Mouse (Mus musculus): ENCODE results near the gene Trim14.
A peak's percentile ranks its signal among the peaks of the same experiment; 100 is the strongest.
"Not testable (repeated sequence)": the region's sequence is repeated elsewhere in the genome, so short reads cannot be mapped to it uniquely, and the experiment has no call there.

Trim14 gene

DNA sequence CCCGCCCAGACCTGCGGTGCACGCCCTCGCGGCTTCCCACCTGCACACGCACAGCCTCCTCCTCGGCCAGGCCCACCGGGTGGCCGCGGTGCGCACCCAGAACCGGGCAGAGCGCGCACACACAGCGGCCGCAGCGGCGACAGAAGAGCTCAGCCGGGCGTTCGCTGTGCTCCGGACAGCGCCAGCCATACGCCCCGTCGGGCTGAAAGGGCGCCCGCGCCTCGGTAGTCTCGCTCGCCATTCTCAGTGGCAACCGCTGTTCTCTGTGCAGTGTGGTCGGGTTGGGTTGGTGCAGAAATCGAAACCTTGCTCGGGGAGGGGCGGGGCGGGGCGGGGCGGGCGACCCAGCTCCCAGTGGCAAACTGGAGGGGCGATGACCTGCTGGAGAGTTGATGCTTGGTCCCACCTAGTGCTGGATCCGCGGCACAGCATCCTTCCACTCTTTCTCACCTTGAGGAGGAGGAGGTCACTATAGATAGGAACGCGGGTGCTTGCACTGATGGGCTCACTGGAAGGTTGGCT lies at the start of gene Trim14:
Trim14 (minus strand) TSS at position 302 of the 522 bp plus-strand sequence.
- DNase-seq: no peak

DNA sequence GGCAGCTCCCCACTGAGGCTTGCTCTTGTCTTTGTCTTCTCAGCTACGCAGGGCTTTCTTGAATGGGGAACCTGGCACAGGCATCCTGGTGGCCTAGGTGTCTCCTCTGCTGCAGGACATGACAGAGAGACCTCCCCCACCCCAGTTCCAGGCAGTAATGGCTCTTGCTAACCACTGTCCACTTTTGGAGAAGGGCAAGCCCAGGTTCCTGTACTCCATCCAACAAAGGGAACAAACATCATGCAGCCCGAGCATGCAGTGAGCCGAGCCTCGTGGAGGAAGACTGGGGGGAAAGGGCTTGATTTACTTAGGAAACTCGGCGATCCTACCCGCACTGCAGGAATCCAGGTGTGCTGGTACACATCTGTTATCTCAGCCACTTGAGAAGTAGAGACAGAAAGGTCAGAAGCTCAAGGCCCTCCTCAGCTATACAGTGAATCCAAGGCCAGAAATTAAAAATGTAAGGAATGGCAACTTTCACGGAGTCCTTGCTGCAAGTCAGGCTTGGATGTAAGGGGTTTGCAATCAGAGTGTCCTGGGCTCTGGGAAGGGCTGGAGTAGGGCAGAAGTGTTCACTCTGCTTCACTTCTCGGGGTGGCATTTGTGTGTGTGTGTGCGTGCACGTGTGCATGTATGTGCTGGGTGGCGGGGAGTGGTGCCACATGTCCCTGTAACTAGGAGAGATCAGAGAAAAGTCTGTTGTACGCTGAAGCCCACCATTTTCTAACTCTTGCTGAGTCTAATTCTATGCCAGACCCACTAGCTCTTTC lies 49.3 kb upstream of the Trim14 start:
- DNase-seq: no peak

DNA sequence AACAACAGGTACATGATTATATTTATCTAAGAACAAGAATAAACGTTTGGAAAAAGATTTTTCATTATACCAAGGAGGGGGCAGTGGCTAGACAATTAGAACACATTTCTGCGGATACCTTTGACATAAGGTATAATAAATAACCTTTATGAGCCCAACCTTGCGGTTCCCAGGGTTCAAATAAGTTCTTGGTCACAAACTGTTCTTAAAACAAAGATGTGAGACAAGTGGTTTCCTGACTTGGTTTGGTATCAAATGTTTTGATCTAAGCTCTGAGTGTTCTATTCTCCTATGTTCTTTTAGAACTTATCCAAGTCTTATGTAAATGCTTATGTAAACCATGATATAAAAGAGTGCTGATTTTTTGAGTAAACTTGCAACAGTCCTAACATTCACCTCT lies 48.6 kb upstream of the Trim14 start:
- DNase-seq: not testable (repeated sequence)

DNA sequence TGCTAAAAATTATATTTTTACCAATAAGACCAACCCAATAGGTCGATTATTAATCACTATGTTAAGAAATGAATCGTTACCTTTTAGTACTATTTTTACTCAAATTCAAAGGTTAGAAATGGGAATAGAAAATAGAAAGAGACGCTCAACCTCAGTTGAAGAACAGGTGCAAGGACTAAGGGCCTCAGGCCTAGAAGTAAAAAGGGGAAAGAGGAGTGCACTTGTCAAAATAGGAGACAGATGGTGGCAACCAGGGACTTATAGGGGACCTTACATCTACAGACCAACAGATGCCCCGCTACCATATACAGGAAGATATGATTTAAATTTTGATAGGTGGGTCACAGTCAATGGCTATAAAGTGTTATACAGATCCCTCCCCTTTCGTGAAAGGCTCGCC lies 48.1 kb upstream of the Trim14 start:
- DNase-seq: not testable (repeated sequence)

DNA sequence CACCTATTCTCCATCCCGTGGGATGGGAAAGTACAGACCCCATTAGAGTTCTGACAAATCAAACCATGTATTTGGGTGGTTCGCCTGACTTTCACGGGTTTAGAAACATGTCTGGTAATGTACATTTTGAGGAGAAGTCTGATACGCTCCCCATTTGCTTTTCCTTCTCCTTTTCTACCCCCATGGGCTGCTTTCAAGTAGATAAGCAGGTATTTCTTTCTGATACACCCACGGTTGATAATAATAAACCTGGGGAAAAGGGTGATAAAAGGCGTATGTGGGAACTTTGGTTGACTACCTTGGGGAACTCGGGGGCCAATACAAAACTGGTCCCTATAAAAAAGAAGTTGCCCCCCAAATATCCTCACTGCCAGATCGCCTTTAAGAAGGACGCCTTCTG lies 46.1 kb upstream of the Trim14 start:
- DNase-seq: not testable (repeated sequence)

DNA sequence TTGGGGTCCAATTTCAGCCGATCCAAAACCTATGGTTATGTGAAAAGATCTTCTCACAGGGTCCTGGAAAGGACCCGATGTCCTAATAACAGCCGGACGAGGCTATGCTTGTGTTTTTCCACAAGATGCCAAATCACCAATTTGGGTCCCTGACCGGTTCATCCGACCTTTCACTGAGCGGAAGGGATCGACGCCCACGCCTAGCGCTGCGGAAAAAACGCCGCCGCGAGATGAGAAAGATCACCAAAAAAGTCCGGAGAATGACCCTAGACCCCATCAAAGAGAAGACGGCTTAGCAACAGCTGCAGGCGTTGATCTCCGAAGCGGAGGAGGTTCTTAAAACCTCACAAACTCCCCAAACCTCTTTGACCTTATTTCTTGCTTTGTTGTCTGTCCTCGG lies 45.6 kb upstream of the Trim14 start:
- not testable (repeated sequence) for DNase-seq

DNA sequence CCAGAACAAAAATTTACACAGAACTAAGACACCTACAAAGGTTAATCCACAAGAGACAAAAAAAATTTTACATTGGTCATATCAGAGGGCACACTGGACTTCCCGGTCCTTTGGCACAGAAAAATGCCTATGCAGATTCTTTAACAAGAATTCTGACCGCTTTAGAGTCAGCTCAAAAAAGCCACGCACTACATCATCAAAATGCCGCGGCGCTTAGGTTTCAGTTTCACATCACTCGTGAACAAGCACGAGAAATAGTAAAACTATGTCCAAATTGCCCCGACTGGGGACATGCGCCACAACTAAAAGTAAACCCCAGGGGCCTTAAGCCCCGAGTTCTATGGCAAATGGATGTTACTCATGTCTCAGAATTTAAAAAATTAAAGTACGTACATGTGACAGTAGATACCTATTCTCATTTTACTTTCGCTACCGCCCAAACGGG lies 44.9 kb upstream of the Trim14 start:
- not testable (repeated sequence) for DNase-seq

DNA sequence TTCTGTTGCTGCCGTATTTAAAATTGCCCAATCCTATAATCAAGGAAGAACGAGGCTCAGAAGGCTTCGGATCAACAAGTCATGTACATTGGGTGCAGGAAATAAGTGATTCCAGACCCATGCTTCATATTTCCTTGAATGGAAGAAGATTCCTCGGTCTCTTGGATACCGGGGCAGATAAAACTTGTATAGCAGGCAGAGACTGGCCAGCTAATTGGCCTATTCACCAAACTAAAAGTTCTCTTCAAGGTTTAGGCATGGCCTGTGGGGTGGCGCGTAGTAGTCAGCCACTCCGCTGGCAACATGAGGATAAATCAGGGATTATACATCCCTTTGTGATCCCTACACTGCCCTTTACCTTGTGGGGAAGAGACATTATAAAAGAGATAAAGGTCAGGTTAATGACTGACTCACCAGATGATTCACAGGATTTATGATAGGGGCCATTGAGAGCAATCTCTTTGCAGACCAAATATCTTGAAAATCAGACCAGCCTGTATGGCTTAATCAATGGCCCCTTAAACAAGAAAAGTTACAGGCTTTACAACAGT lies 42.9 kb upstream of the Trim14 start:
- not testable (repeated sequence) for DNase-seq

DNA sequence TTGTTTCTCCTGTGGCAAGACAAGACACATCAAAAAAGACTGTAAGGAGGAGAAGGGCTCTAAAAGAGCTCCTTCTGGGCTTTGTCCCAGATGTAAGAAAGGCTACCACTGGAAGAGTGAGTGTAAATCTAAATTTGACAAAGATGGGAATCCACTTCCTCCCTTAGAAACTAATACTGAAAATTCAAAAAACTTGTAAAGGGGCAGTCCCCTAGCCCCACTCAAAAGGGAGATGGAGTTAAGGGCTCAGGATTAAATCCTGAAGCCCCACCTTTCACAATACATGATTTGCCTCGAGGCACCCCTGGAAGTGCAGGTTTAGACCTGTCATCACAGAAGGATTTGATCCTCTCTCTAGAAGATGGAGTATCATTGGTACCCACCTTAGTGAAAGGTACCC lies 42.3 kb upstream of the Trim14 start:
- DNase-seq: no peak

DNA sequence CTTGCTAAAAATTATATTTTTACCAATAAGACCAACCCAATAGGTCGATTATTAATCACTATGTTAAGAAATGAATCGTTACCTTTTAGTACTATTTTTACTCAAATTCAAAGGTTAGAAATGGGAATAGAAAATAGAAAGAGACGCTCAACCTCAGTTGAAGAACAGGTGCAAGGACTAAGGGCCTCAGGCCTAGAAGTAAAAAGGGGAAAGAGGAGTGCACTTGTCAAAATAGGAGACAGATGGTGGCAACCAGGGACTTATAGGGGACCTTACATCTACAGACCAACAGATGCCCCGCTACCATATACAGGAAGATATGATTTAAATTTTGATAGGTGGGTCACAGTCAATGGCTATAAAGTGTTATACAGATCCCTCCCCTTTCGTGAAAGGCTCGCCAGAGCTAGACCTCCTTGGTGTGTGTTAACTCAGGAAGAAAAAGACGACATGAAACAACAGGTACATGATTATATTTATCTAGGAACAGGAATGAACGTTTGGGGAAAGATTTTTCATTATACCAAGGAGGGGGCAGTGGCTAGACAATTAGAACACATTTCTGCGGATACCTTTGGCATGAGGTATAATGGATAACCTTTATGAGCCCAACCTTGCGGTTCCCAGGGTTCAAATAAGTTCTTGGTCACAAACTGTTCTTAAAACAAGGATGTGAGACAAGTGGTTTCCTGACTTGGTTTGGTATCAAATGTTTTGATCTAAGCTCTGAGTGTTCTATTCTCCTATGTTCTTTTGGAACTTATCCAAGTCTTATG lies 39.8 kb upstream of the Trim14 start:
- DNase-seq: not testable (repeated sequence)

DNA sequence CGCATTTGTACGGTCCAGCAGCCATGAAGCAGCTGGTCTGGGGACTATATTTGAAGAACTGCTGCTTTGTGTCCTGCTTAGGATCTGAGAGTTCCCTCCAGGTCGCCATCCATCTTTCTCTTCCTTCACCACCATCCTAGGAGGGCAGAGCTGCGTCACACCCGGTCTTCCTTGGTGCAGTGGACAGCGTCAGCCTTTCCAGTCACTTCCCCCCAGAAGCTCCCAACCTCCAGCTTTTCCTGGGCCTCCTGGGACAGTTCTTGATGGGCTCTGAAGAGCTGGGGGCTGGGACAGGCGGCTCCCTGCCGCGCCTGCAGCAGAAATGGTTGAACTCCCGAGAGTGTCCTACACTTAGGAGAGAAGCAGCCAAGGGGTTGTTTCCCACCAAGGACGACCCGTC lies 38.9 kb upstream of the Trim14 start:
- no peak for DNase-seq

DNA sequence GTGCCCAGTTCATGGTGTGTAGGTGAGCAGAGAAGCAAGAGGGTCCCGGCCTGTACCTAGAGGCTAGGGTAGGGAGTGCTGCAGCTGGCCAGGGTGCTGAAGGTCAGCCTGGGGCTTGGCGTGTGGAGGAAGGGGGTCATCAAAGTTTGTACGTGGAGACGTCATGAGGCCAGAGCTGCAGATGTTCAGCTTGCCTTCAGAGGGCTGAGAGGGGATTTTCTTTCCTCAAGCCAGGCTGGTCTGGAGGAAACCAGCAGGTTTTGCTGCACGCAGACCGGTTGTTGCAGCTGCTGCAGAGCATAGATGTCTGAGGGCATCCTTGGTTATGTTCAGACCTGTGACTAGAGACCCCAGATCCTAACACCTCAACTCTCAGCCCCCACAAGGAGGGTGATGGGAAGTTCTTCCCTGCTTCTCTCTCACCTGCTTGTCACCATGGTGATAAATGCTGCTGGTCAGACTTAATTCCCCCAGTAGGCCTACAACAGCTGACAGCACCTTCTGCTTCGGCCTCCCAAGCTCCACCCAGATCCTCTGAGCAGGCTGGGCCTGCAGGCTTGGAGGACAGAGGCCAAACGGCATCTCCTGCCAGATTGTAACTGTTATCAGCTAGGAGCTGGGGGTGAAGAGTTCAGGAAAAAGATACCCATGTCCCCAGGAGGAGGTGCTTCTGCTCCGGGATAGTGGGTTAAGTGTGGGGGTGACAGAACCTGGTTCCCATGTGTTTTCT lies 38.2 kb upstream of the Trim14 start:
- peak; percentile 65 for DNase-seq

DNA sequence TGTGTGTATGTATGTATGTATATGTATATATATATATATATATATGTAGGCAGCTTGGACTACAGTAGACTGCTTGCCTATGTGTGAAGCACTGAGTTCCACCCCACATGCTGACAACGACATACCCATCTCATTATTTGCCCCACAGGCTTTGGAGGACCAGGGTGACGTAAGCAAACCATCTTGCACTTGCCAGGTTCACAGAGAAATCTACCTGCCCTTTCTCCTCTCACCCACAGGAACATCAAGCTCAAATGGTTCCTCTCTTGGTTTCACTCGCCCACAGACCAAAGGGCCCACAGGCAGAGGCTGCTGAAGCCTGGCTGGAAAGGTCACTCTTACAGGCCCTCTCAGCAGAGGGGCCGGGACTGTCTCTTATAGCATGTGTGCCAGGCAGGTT lies 36.7 kb upstream of the Trim14 start:
- no peak for DNase-seq

DNA sequence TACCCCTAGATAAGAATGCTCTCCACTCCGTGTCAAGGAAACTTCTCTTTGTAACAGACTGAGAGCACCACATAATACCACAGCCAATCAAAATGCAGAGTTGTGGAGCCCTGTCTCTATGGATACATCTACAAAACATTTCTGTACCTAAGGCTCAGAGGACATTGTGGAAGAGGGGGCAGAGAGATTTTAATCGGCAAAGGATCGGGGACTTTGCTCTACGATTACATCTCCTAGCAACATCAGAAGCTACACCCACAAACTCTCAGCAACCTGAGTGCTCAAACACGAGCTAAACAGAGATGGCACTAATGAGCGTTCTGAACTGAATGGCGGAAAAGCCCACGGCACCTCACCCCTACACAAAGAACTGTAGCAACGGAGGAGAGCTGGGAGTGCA lies 35.8 kb upstream of the Trim14 start:
- DNase-seq: no peak

DNA sequence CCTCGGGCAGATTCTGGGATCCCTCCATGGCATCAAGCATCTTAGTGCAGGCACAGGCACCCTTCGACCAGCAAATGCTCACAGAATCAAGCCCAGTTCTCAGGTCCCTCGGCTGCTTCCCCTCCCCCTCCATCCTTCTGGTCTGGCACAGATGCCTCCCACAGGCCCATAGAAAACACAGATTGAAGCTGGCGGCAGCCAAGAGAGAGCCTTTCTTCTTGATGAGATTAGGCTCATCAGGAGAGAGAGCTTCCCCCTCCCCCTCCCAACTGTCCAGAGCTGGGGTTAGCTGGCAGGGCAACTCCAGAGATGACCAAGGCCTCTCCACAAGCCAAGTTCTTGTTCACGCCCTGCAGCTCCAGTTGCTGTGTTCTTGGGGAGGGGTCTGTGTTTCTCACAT lies 33.7 kb upstream of the Trim14 start:
- peak; percentile 85 for DNase-seq

DNA sequence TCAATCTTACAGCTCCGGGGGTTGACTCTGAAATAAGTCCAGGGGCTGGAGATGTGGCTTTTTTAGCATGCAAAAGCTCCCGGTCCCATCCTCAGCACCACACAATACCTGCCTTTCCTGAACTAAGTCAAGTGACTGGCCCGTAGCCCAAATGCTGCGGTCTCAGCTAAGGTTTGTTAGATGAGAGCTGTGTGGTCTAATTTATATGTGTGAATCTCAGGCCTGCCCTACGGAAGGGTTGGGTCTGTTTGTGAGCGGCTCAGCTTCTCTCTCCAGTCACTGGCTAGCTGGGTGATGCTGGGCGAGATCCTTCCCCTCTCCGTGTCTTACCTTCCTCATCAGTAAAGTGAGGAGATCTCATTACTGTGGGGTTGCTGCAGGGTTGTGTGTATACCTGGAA lies 32.2 kb upstream of the Trim14 start:
- no peak for DNase-seq

DNA sequence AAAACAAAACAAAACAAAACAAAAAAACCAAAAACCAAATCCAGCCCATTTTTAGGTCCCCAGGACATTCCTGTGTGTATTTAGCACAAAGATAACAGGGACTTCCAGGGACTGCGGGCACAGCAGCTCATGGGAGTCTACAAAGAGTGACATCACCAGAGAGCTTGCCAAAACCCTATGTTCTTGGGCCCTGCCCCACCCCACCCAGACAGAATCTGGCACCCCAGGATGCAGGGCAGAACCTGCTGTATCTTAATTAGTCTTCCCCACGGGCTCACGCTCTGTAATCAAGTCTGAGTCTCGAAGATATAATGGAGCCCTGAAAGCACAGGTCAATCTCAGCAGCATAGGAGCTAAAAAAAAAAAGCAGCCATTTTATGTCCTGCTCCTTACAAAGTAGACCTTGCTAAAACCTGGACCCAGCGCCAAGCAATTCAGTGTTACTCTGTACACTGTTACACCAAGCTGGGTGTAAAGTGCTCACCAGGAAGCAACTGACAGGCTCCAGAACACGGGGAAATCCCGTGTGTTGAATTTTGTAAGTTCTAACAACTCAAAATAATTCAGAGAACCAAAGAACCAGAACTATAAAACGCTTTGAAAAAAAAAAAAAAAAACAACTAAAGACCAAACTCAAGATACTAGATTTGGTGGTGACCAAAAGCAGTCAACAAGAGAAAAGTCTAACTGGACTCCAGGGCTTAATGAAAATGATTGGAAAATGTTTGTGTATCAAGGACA lies 31.2 kb upstream of the Trim14 start:
- DNase-seq: no peak

DNA sequence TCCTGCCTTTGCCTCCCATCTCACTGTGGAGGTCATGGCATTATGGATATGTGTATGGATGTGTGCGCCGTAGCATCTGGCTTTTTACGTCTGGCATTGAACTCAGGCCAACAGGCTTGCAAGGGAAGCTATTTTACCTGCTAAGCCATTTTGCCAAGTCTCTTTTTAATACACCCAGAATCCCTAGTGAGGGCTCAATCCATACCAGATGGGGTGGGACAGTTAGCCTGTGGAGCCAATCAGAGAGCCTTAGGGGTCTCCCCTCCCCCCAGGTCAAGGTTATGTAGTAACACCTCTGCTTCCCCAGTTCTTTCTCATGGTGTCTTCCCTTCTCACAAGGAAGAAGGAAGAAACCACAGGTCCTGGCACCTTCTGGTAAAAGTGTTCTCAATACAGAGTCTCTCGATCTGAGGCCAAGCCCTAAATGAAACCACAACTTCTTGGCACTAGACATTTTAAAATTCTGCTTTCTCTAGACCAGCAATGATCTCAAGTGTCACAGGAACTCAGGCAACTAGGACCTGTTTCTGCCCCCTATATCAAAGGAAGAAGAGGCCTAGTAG lies 29.5 kb upstream of the Trim14 start:
- no peak for DNase-seq

DNA sequence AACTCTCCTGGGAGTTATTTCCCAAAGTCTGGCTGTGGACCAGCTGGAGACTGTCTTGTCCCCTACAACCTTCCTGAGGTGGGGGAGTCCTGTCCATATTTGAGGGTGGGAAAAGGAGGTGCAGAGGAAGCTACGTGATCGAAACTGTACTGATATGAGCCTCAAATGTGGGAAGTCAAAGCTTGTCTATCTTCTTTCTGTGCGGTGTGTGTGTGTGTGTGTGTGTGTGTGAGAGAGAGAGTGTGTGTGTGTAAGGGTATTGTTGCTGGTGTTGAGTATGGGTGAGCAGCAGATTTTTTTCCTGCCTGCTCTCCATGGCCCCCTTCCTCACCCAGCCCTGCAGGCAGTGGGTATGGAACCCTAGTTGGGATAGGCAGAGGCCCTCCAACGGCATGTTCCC lies 28.3 kb upstream of the Trim14 start:
- no peak for DNase-seq

DNA sequence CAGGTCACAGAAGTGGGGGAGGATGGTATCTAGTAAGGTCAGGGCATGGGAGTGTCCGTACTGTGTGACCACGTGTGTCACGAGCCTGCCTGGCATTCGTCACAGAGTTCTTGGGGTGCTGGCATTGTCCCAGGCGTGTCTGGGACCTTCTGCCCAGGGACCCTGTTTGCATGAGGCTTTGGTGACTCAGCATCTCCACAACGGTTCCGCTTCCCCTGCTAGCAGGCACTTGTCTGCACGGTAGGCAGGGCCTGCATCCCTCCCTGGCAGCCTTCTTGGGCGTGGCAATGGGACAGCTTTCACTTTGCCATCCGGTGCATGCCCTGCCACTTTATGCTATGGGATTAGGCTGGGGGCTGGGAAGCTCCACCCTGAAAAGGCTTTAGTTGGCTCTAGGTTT lies 27.9 kb upstream of the Trim14 start:
- no peak for DNase-seq

DNA sequence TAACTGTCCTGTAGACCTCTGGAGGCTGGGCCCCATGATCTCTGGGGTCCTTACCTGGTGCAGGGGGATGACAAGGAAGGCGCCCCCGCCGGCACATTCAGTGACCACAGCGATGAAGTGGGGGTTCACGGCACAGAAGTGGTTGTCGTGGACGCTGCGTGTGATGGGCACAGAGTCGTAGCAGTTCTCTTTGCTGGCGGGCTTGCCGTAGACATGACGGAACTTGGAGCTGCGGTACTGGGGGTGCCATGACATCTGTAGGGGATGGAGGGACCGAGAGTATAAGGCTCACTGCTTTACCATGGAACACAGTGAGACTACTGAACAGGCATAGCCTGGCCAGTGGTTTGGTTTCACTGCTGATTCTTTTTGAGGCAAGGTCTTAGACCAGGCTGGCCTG lies 26.9 kb upstream of the Trim14 start:
- no peak for DNase-seq

DNA sequence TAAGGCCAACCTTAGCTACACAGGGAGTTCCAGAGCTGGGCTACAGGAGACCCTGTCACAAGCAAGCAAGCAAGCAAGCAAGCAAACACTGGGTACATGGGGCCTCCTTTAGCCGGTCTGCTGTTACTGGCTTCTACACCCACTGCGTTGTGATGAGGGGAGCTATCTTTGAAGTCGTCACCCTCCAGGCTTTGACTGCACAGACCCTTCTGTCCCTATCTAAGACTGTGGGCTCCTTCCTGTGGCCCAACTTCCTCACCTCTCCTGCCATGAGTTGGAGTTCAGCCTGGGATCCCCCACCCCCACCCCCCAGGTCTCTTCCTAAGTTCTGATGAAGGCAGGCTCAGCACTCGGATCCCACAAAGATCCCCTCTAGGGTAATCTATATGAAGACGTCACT lies 26.1 kb upstream of the Trim14 start:
- DNase-seq: no peak
